Mouse (Mus musculus) small intestine, adult 2 months (tissue): ENCODE measurements around the gene Marveld1. TPM values are rescaled to one million over a fixed set of nuclear protein-coding genes. Genes with fewer than 3 reads are reported as not detected.

Experiments used
- H3K27ac ChIP-seq: fragments of 200-500 bp; 2 replicates; pipeline ENCODE4 v1.5.1; 2012; ENCODE audit warnings: low read depth, low read length, control low read depth, inconsistent platforms; ENCODE audit not compliant: insufficient read depth
- H3K27me3 ChIP-seq: fragments of 200-500 bp; 2 replicates; pipeline ENCODE4 v1.6.1; 2012; ENCODE audit warnings: mild to moderate bottlenecking, moderate library complexity, low read length, inconsistent platforms; ENCODE audit not compliant: control insufficient read depth, insufficient read depth
- H3K36me3 ChIP-seq: fragments of 200-500 bp; 2 replicates; pipeline ENCODE4 v1.6.1; 2012; ENCODE audit warnings: mild to moderate bottlenecking, low read length, control low read depth, inconsistent platforms; ENCODE audit not compliant: control insufficient read depth, insufficient read depth
- H3K4me1 ChIP-seq: fragments of 200-500 bp; 2 replicates; pipeline ENCODE4 v1.6.1; 2012; ENCODE audit warnings: low read length, inconsistent platforms, mixed read lengths; ENCODE audit not compliant: control insufficient read depth, insufficient read depth, insufficient read length
- H3K4me3 ChIP-seq: fragments of 200-500 bp; 2 replicates; pipeline ENCODE4 v1.5.1; 2012; ENCODE audit warnings: low read depth, mild to moderate bottlenecking, control low read depth, inconsistent platforms, low read length, moderate library complexity
- CTCF ChIP-seq: fragments of 200-500 bp; IDR thresholded peaks from 2 replicates; pipeline ENCODE4 v1.5.1; 2012; ENCODE audit warnings: low read depth, mild to moderate bottlenecking, control low read depth, inconsistent platforms, low read length, moderate library complexity, mixed read lengths; ENCODE audit not compliant: insufficient replicate concordance, insufficient read length; ENCODE audit errors: extremely low read depth
- POLR2A ChIP-seq: fragments of 200-500 bp; IDR thresholded peaks from 2 replicates; pipeline ENCODE4 v1.6.1; 2012; ENCODE audit warnings: low read depth, mild to moderate bottlenecking, control low read depth, inconsistent platforms, low read length, moderate library complexity
- WGBS: fragments of 180-500 bp; shearing (Covaris S2); methylation state at CpG from one replicate; pipeline ENCODE4 v1.1.7; 2018; 5-methylcytosine and 5-hydroxymethylcytosine counted together
- polyA plus RNA-seq: library from polyadenylated mRNA; depleted of rRNA; stranded (reverse); fragments of >200 nt; gene quantifications from 2 replicates; pipeline ENCODE4 v1.2.3, GENCODE M21; 2012; rRNA removed

Gene Marveld1
- 38.0 and 46.4 TPM in 2 replicates for polyA plus RNA-seq

DNA sequence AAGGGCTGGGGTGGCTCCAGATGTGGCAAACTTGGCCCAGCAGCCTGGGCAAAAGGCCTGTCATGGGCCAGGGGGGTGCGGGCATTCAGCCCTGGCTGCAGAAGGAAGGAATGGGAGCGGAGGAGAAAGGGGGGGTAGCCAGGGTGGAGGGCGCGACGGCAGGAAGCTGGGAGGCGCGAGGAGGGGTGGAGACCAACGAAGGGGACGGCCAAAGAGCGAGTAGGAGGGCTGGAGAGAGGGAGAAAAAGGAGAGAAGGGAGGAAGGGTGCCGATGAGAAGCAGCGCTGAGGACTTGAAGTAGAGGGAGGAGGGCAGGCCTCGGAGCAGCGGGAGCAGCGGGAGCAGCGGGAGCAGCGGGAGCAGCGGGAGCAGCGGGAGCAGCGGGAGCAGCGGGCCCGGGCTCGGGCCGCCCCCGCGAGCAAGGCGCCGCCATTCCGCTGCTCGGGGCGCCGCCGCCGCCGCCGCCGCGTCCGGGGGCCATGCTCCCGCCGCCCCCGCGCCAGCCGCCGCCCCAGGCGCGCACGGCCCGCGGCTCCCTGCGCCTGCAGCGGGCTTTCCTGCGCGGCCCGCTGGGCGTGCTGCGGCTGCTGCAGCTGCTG, at the start of gene Marveld1:
TSS of gene Marveld1 (plus strand) at position 231 of the 599 bp plus-strand sequence.
- TF ChIP-seq POLR2A (peak; percentile 55; the same call in 1 of the 2 replicates), CTCF (no peak)
- H3K4me3 ChIP-seq = peak within 1 kb of the TSS; percentile 92
- peak within 1 kb of the TSS; percentile 84 for H3K27ac ChIP-seq
- H3K36me3 ChIP-seq = no peaks in the 10 kb centered on the region
- peaks cover 18% of the 10 kb centered on the region; the same call in 1 of the 2 replicates for H3K4me1 ChIP-seq
- 1% methylated on average over 56 of the region's 57 CpGs for whole genome bisulfite sequencing
- H3K27me3 ChIP-seq = peaks cover 9% of the 10 kb centered on the region; the same call in 1 of the 2 replicates

- no peak overlapping the region for H3K27ac ChIP-seq
- peaks cover 8% of the 10 kb centered on the region; the same call in 1 of the 2 replicates for H3K4me1 ChIP-seq
- H3K36me3 ChIP-seq = peaks cover 26% of the 10 kb centered on the region
- H3K27me3 ChIP-seq = no peaks in the 10 kb centered on the region
- no peak for TF ChIP-seq CTCF
- no peak overlapping the region for H3K4me3 ChIP-seq
- WGBS = 69% methylated on average over 3 of the region's 3 CpGs
These were observed 47.8 kb upstream of the Marveld1 start for GRCm38 (mm10) chr19:42099406-42099805.

DNA sequence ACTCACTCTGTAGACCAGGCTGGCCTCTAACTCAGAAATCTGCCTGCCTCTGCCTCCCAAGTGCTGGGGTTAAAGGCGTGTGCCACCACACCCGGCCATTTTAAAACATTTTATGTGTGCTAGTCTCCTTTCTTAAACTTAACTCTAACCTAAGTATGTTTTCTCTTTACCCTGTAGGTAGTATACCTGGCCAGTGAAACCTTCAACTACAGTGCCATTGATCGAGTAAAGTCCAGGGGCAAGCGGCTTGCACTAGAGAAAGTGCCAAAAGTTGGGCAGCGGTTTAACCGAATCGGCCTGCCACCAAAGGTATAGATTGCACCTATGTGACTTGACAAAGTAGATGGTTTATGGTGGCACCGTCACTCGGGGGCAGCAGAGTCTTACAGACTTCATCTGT, 42.5 kb upstream of the Marveld1 start:
- peaks cover 41% of the 10 kb centered on the region for H3K36me3 ChIP-seq
- H3K4me3 ChIP-seq = no peak overlapping the region
- WGBS = 94% methylated on average over 9 of the region's 9 CpGs
- H3K27ac ChIP-seq = no peak overlapping the region
- H3K4me1 ChIP-seq = peaks cover 5% of the 10 kb centered on the region; the same call in 1 of the 2 replicates
- no peak for TF ChIP-seq CTCF
- TF ChIP-seq POLR2A = no peak
- H3K27me3 ChIP-seq = no peaks in the 10 kb centered on the region

DNA sequence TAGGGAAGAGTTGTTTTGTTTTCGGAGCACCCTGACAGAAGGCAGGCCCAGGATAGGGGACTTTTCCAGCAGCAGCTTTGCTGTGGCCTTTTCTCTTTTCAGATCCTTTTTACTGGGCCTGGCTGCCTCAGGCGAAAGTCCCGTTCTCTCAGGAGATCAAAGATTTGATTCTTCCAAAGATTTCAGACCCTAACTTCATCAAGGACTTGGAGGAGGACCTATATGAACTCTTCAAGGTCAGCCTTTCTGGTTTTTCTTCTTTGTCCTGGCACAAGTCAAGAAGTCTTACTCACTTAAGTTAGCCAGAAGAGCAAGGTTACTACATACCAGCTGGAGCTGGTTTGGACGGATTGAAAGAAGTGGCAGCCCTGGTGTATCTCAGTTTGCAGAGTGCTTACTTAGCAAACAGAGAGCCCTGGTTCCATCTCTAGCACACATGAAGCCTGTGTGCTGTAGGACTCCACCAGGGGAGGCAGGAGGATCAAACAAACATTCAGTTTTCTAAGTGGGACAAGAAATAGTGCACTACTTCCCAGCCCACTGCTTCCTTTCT, 31.3 kb upstream of the Marveld1 start:
- Histone ChIP-seq H3K36me3 (peaks cover 47% of the 10 kb centered on the region), H3K27me3 (no peaks in the 10 kb centered on the region), H3K4me1 (no peaks in the 10 kb centered on the region), H3K4me3 (no peak overlapping the region), H3K27ac (no peak overlapping the region)
- WGBS = 83% methylated on average over 4 of the region's 4 CpGs
- TF ChIP-seq POLR2A (no peak), CTCF (no peak)

DNA sequence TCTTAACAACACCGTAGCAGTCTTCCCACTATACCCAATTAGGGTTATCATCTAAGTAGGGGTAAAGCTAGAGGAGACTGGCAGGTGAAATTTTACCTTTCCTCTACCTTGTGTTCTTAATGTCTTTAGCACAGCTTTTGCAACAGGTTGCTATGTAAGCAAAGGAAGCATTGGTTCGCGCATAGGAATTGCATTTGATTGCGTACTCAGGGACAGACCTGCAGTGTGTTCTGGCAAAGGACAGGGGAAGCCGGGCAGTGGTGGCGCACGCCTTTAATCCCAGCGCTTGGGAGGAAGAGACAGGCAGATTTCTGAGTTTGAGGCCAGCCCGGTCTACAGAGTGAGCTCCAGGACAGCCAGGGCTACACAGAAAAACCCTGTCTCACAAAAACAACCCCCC, 29.1 kb upstream of the Marveld1 start:
- Histone ChIP-seq H3K27ac (no peak overlapping the region), H3K27me3 (no peaks in the 10 kb centered on the region), H3K4me3 (no peak overlapping the region), H3K36me3 (peaks cover 55% of the 10 kb centered on the region), H3K4me1 (no peaks in the 10 kb centered on the region)
- TF ChIP-seq CTCF (no peak), POLR2A (no peak)
- WGBS = 94% methylated on average over 9 of the region's 9 CpGs

GRCm38 (mm10) chr19:42118596-42118995, 28.6 kb upstream of the Marveld1 start:
- whole genome bisulfite sequencing = 66% methylated on average over 5 of the region's 5 CpGs
- Histone ChIP-seq H3K36me3 (peaks cover 56% of the 10 kb centered on the region), H3K4me1 (no peaks in the 10 kb centered on the region), H3K4me3 (no peak overlapping the region), H3K27me3 (no peaks in the 10 kb centered on the region), H3K27ac (no peak overlapping the region)
- no peak for TF ChIP-seq POLR2A
- TF ChIP-seq CTCF = no peak

- no peak for TF ChIP-seq POLR2A
- TF ChIP-seq CTCF = no peak
- Histone ChIP-seq H3K27me3 (no peaks in the 10 kb centered on the region), H3K4me3 (no peak overlapping the region), H3K4me1 (no peaks in the 10 kb centered on the region; the same call in 1 of the 2 replicates), H3K27ac (no peak overlapping the region), H3K36me3 (peaks cover 53% of the 10 kb centered on the region)
- WGBS = 81% methylated on average over 8 of the region's 8 CpGs
These were observed 26.7 kb upstream of the Marveld1 start for GRCm38 (mm10) chr19:42120451-42120850.
